Mouse (Mus musculus) thymus, adult 2 months (tissue): ENCODE measurements at regions not wholly inside any gene's neighbourhood (a gene's known extent, or its start where the extent isn't known, plus 50 kb on each side); places are given as distances from the start of the nearest gene placed in this dataset.

Source experiments
- DNase-seq: peaks from one replicate; pipeline ENCODE4 v3.0.0; 2021
- H3K27ac ChIP-seq: fragments of 200-500 bp; 2 replicates; pipeline ENCODE4 v1.5.1; 2012; ENCODE audit warnings: low read length, control low read depth; ENCODE audit not compliant: control insufficient read depth, insufficient read depth
- H3K27me3 ChIP-seq: fragments of 200-500 bp; 2 replicates; pipeline ENCODE4 v1.6.1; 2012; ENCODE audit warnings: mild to moderate bottlenecking, low read length, moderate library complexity, mixed read lengths; ENCODE audit not compliant: control insufficient read depth, insufficient read depth
- H3K36me3 ChIP-seq: fragments of 200-500 bp; 2 replicates; pipeline ENCODE4 v1.6.1; 2012; ENCODE audit warnings: mild to moderate bottlenecking, low read length, moderate library complexity; ENCODE audit not compliant: control insufficient read depth, insufficient read depth
- H3K4me1 ChIP-seq: fragments of 200-500 bp; replicated peaks from 2 replicates; pipeline ENCODE4 v1.6.1; 2012; ENCODE audit warnings: low read length; ENCODE audit not compliant: control insufficient read depth, insufficient read depth
- H3K4me3 ChIP-seq: fragments of 200-500 bp; 2 replicates; pipeline ENCODE4 v1.5.1; 2012; ENCODE audit warnings: mild to moderate bottlenecking, low read length, control low read depth, moderate library complexity; ENCODE audit not compliant: control insufficient read depth, insufficient read depth
- CTCF ChIP-seq: fragments of 200-500 bp; IDR thresholded peaks from 2 replicates; pipeline ENCODE4 v1.5.1; 2012; ENCODE audit warnings: mild to moderate bottlenecking, control low read depth, low read length, moderate library complexity, borderline replicate concordance; ENCODE audit not compliant: control insufficient read depth, poor library complexity, insufficient read depth; ENCODE audit errors: extremely low read depth
- POLR2A ChIP-seq: fragments of 200-500 bp; IDR thresholded peaks from 2 replicates; pipeline ENCODE4 v1.6.1; 2012; ENCODE audit warnings: mild to moderate bottlenecking, low read length, control low read depth, moderate library complexity; ENCODE audit not compliant: control insufficient read depth, poor library complexity, insufficient read depth; ENCODE audit errors: extremely low read depth
- WGBS: fragments of 180-500 bp; shearing (Covaris S2); methylation state at CpG from one replicate; pipeline ENCODE4 v1.1.7; 2018; 5-methylcytosine and 5-hydroxymethylcytosine counted together

DNA sequence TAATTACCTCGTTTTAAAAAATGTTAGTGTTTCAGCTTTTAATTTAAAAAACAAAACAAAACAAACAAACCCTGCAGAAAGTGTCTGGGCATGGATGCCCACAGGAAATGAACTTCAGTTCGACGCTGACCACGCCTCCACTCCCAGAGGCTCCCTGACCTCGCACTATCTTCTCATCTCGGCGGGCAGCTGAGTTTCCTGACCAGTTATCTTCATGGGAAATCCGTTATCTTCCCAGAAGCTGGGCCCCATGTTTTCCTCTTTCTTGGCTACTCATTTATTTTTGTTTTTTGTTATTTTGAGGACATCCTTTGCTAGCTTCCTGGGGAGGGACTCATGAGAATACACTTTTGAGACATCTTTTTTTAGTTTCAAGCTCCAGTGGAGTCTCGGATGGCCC lies 147.6 kb upstream of the Rbms1 start:
- H3K4me3 ChIP-seq: no peak overlapping the region
- DNase-seq: no peak
- no peak overlapping the region for H3K27ac ChIP-seq
- H3K4me1 ChIP-seq: no peaks in the 10 kb centered on the region
- no peaks in the 10 kb centered on the region for H3K27me3 ChIP-seq
- TF ChIP-seq POLR2A (no peak), CTCF (no peak)
- WGBS: 35% methylated on average over 9 of the region's 9 CpGs
- H3K36me3 ChIP-seq: no peaks in the 10 kb centered on the region

GRCm38 (mm10) chr2:61109564-61109963 lies 146.6 kb upstream of the Rbms1 start:
- no peaks in the 10 kb centered on the region for H3K4me1 ChIP-seq
- no peaks in the 10 kb centered on the region for H3K36me3 ChIP-seq
- no peak overlapping the region for H3K4me3 ChIP-seq
- WGBS: 40% methylated on average over 3 of the region's 3 CpGs
- H3K27me3 ChIP-seq: no peaks in the 10 kb centered on the region
- DNase-seq: no peak
- TF ChIP-seq CTCF (no peak), POLR2A (no peak)
- no peak overlapping the region for H3K27ac ChIP-seq

DNA sequence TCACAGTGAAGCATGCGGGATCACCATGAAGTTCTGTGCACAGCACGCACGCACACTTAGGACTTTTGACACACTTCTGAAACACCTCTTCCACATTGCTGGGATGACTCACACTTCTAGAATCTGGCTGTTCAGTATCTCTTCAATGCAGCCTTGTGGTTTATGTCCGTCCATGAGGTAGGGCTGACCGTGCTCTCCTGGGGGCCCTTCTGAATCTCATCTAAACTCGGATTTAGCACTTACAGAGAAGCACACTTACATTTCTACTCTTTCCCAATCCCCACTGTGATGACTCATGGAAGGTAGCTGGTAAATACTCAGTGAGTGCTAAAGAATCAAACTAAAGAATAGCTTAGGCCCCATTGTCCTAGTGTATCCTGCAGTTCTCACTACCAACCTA lies 142.2 kb upstream of the Rbms1 start:
- TF ChIP-seq CTCF: no peak
- no peak overlapping the region for H3K4me3 ChIP-seq
- H3K4me1 ChIP-seq: no peaks in the 10 kb centered on the region
- 96% methylated on average over 6 of the region's 6 CpGs for WGBS
- no peak overlapping the region for H3K27ac ChIP-seq
- H3K27me3 ChIP-seq: no peaks in the 10 kb centered on the region
- DNase-seq: no peak
- no peaks in the 10 kb centered on the region for H3K36me3 ChIP-seq

DNA sequence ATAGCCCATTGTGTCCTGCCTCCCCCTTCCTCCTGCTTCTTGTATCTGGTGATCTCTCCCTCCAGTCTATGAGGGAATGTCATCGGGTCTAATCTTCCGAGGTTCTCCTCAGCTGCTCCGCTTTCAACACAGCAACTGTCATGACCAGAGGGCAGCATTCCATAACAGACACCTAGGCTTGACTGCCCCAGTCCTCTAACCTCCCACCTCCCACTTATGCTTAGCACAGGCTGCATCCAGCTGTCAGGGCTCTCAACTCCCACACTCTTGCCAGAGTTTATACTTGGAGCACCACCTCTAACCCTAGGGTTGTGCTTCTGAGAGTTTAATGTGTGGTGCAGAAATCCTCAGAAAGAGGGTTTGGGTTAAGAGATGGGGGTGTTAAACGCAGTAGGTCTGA lies 137.9 kb upstream of the Rbms1 start:
- no peak for DNase-seq
- Histone ChIP-seq H3K4me1 (no peaks in the 10 kb centered on the region), H3K27ac (no peak overlapping the region), H3K27me3 (no peaks in the 10 kb centered on the region), H3K36me3 (no peaks in the 10 kb centered on the region), H3K4me3 (no peak overlapping the region)
- no peak for TF ChIP-seq CTCF
- TF ChIP-seq POLR2A: no peak
- WGBS: 96% methylated on average over 4 of the region's 4 CpGs

GRCm38 (mm10) chr2:61088501-61088900 lies 125.5 kb upstream of the Rbms1 start:
- H3K36me3 ChIP-seq: no peaks in the 10 kb centered on the region
- H3K4me3 ChIP-seq: no peak overlapping the region
- no peak for DNase-seq
- TF ChIP-seq CTCF: no peak
- no peak for TF ChIP-seq POLR2A
- H3K27ac ChIP-seq: no peak overlapping the region
- no peaks in the 10 kb centered on the region for H3K27me3 ChIP-seq
- H3K4me1 ChIP-seq: no peaks in the 10 kb centered on the region

DNA sequence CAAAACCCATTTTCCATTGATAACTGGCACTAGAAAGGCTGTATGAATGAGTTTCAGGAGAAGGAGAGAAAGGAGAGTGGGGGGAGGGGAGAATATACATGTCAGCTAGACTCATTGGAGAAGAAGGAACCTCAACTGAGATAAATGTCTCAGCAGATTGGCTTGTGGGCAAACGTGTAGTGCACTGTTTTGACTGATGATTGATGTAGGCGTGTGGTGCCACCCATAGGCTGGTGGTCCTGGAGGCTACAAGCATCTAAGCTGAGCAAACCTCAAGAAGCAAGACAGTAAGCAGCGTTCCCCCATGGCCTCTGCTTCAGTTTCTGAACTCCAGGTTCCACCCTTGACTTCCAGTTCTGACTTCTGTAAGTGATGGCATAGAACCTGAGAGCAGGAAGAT lies 121.8 kb upstream of the Rbms1 start:
- 28% methylated on average over 3 of the region's 3 CpGs for WGBS
- no peaks in the 10 kb centered on the region for H3K4me1 ChIP-seq
- DNase-seq: peak; percentile 1

DNA sequence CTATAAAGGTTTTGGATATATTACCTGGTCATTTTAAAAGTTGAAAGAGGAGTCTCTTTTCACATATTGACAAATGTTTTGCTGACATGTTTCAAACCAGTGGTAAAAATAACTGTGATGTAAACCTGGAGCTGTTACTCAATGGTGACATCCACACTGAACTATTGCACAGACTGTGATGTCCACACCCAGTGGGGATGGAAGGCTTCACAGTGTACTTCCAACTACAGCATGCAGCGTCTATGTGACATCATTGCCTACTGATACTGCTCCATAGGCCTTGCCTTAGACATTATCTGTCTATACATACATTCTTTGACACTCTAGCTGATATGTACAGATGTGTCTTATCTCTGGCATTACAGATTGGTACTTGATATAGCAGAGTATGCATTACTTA lies 120.1 kb upstream of the Rbms1 start:
- H3K27ac ChIP-seq: no peak overlapping the region
- H3K27me3 ChIP-seq: no peaks in the 10 kb centered on the region
- H3K36me3 ChIP-seq: no peaks in the 10 kb centered on the region
- no peak overlapping the region for H3K4me3 ChIP-seq
- TF ChIP-seq CTCF (no peak), POLR2A (no peak)
- 86% methylated on average over 1 of the region's 1 CpGs for WGBS
- H3K4me1 ChIP-seq: no peaks in the 10 kb centered on the region
- no peak for DNase-seq

More for the DNA sequence above, 121.8 kb upstream of the Rbms1 start:
- H3K27me3 ChIP-seq: no peaks in the 10 kb centered on the region
- no peak for TF ChIP-seq CTCF
- TF ChIP-seq POLR2A: no peak
- no peak overlapping the region for H3K4me3 ChIP-seq
- H3K27ac ChIP-seq: no peak overlapping the region
- H3K36me3 ChIP-seq: no peaks in the 10 kb centered on the region
